Mouse (Mus musculus): Measurements from ENCODE around the gene Hecw2. TPM values are rescaled to one million over a fixed set of nuclear protein-coding genes. Genes with fewer than 3 reads are reported as not detected.

The Hecw2 gene
- polyA plus RNA-seq, 1 experiment from 2014 or later = 8.3 TPM

GRCm38 (mm10) chr1:54106756-54107155, 88.2 kb downstream of the Hecw2 start:
- Histone ChIP-seq H3K4me3 (no peak overlapping the region), H3K27me3 (replicated peaks) (no peaks in the 10 kb centered on the region), H3K4me1 (no peaks in the 10 kb centered on the region), H3K4me2 (replicated peaks) (no peak overlapping the region), H3K36me3 (no peaks in the 10 kb centered on the region), H3K27ac (no peak overlapping the region), H3K9ac (no peak overlapping the region), H3K9me3 (no peaks in the 10 kb centered on the region)
- no peak for ATAC-seq (ENCODE audit: low FRiP score, low read depth)
- WGBS = 92% methylated on average over 3 of the region's 3 CpGs

GRCm38 (mm10) chr1:54079708-54080107, 115.3 kb downstream of the Hecw2 start:
- no peak overlapping the region for H3K9ac ChIP-seq
- H3K4me1 ChIP-seq = no peaks in the 10 kb centered on the region
- H3K9me3 ChIP-seq = no peaks in the 10 kb centered on the region
- ATAC-seq (ENCODE audit: low FRiP score, low read depth) = no peak
- no peak overlapping the region for H3K27ac ChIP-seq
- no peaks in the 10 kb centered on the region for H3K36me3 ChIP-seq
- no peak overlapping the region for H3K4me2 ChIP-seq (replicated peaks)
- no peaks in the 10 kb centered on the region for H3K27me3 ChIP-seq (replicated peaks)
- no peak overlapping the region for H3K4me3 ChIP-seq
- WGBS = 89% methylated on average over 3 of the region's 3 CpGs

- 80% methylated on average over 1 of the region's 1 CpGs for WGBS
- Histone ChIP-seq H3K4me3 (no peak overlapping the region), H3K27ac (no peak overlapping the region), H3K9me3 (no peaks in the 10 kb centered on the region), H3K4me2 (replicated peaks) (no peak overlapping the region), H3K27me3 (replicated peaks) (no peaks in the 10 kb centered on the region), H3K9ac (no peak overlapping the region), H3K4me1 (no peaks in the 10 kb centered on the region), H3K36me3 (no peaks in the 10 kb centered on the region)
- ATAC-seq (ENCODE audit: low FRiP score, low read depth) = no peak
Observed at GRCm38 (mm10) chr1:54074456-54074855, 120.5 kb downstream of the Hecw2 start.

GRCm38 (mm10) chr1:54070121-54070520, 124.8 kb downstream of the Hecw2 start:
- Histone ChIP-seq H3K9ac (no peak overlapping the region), H3K27ac (no peak overlapping the region), H3K27me3 (replicated peaks) (no peaks in the 10 kb centered on the region), H3K4me1 (no peaks in the 10 kb centered on the region), H3K4me3 (no peak overlapping the region), H3K4me2 (replicated peaks) (no peak overlapping the region), H3K9me3 (no peaks in the 10 kb centered on the region), H3K36me3 (no peaks in the 10 kb centered on the region)
- WGBS = 89% methylated on average over 2 of the region's 2 CpGs
- no peak for ATAC-seq (ENCODE audit: low FRiP score, low read depth)

- WGBS = 85% methylated on average over 1 of the region's 1 CpGs
- H3K36me3 ChIP-seq = no peaks in the 10 kb centered on the region
- H3K4me3 ChIP-seq = no peak overlapping the region
- no peak overlapping the region for H3K9ac ChIP-seq
- no peaks in the 10 kb centered on the region for H3K9me3 ChIP-seq
- no peak overlapping the region for H3K4me2 ChIP-seq (replicated peaks)
- ATAC-seq (ENCODE audit: low FRiP score, low read depth) = no peak
- H3K27ac ChIP-seq = no peak overlapping the region
- no peaks in the 10 kb centered on the region for H3K4me1 ChIP-seq
- H3K27me3 ChIP-seq (replicated peaks) = no peaks in the 10 kb centered on the region
Observed at GRCm38 (mm10) chr1:54068248-54068647, 126.7 kb downstream of the Hecw2 start.

- no peaks in the 10 kb centered on the region for H3K4me1 ChIP-seq
- no peaks in the 10 kb centered on the region for H3K36me3 ChIP-seq
- no peak overlapping the region for H3K4me3 ChIP-seq
- H3K27me3 ChIP-seq (replicated peaks) = no peaks in the 10 kb centered on the region
- no peaks in the 10 kb centered on the region for H3K9me3 ChIP-seq
- H3K9ac ChIP-seq = no peak overlapping the region
- H3K4me2 ChIP-seq (replicated peaks) = no peak overlapping the region
- no peak for ATAC-seq (ENCODE audit: low FRiP score, low read depth)
- 81% methylated on average over 1 of the region's 1 CpGs for WGBS
- no peak overlapping the region for H3K27ac ChIP-seq
Observed at GRCm38 (mm10) chr1:54065434-54065833, 129.5 kb downstream of the Hecw2 start.

- H3K4me1 ChIP-seq = no peaks in the 10 kb centered on the region
- WGBS = 92% methylated on average over 2 of the region's 2 CpGs
- no peak for ATAC-seq (ENCODE audit: low FRiP score, low read depth)
- H3K4me2 ChIP-seq (replicated peaks) = no peak overlapping the region
- no peak overlapping the region for H3K27ac ChIP-seq
- no peaks in the 10 kb centered on the region for H3K9me3 ChIP-seq
- no peak overlapping the region for H3K4me3 ChIP-seq
- no peak overlapping the region for H3K9ac ChIP-seq
- no peaks in the 10 kb centered on the region for H3K27me3 ChIP-seq (replicated peaks)
- no peaks in the 10 kb centered on the region for H3K36me3 ChIP-seq
Observed at GRCm38 (mm10) chr1:54061078-54061477, 133.9 kb downstream of the Hecw2 start.

- Histone ChIP-seq H3K27ac (no peak overlapping the region), H3K36me3 (no peaks in the 10 kb centered on the region), H3K4me1 (no peaks in the 10 kb centered on the region), H3K4me3 (no peak overlapping the region), H3K9ac (no peak overlapping the region), H3K27me3 (replicated peaks) (no peaks in the 10 kb centered on the region), H3K9me3 (no peaks in the 10 kb centered on the region), H3K4me2 (replicated peaks) (no peak overlapping the region)
- WGBS = 79% methylated on average over 1 of the region's 1 CpGs
- ATAC-seq (ENCODE audit: low FRiP score, low read depth) = no peak
Observed at GRCm38 (mm10) chr1:54059731-54060130, 135.2 kb downstream of the Hecw2 start.

GRCm38 (mm10) chr1:54052771-54053170, 142.2 kb downstream of the Hecw2 start:
- H3K4me3 ChIP-seq = no peak overlapping the region
- no peaks in the 10 kb centered on the region for H3K4me1 ChIP-seq
- no peak overlapping the region for H3K9ac ChIP-seq
- H3K27me3 ChIP-seq (replicated peaks) = no peaks in the 10 kb centered on the region
- H3K4me2 ChIP-seq (replicated peaks) = no peak overlapping the region
- H3K36me3 ChIP-seq = no peaks in the 10 kb centered on the region
- no peaks in the 10 kb centered on the region for H3K9me3 ChIP-seq
- no peak overlapping the region for H3K27ac ChIP-seq
- no peak for ATAC-seq (ENCODE audit: low FRiP score, low read depth)

- Histone ChIP-seq H3K4me1 (no peaks in the 10 kb centered on the region), H3K36me3 (no peaks in the 10 kb centered on the region), H3K9me3 (no peaks in the 10 kb centered on the region), H3K27ac (no peak overlapping the region), H3K9ac (no peak overlapping the region), H3K27me3 (replicated peaks) (no peaks in the 10 kb centered on the region), H3K4me3 (no peak overlapping the region), H3K4me2 (replicated peaks) (no peak overlapping the region)
- WGBS = 65% methylated on average over 1 of the region's 1 CpGs
- no peak for ATAC-seq (ENCODE audit: low FRiP score, low read depth)
Observed at GRCm38 (mm10) chr1:54046923-54047322, 148.0 kb downstream of the Hecw2 start.

GRCm38 (mm10) chr1:54039062-54039461, 155.9 kb downstream of the Hecw2 start:
- H3K4me1 ChIP-seq = no peaks in the 10 kb centered on the region
- H3K27ac ChIP-seq = no peak overlapping the region
- no peaks in the 10 kb centered on the region for H3K9me3 ChIP-seq
- no peaks in the 10 kb centered on the region for H3K27me3 ChIP-seq (replicated peaks)
- ATAC-seq (ENCODE audit: low FRiP score, low read depth) = 0 out of 2 replicates have a peak, but pooled peaks have one; percentile 48
- no peak overlapping the region for H3K4me2 ChIP-seq (replicated peaks)
- H3K4me3 ChIP-seq = no peak overlapping the region
- H3K36me3 ChIP-seq = no peaks in the 10 kb centered on the region
- 53% methylated on average over 2 of the region's 2 CpGs for WGBS
- no peak overlapping the region for H3K9ac ChIP-seq

- no peaks in the 10 kb centered on the region for H3K27me3 ChIP-seq (replicated peaks)
- no peak overlapping the region for H3K4me2 ChIP-seq (replicated peaks)
- no peaks in the 10 kb centered on the region for H3K4me1 ChIP-seq
- no peaks in the 10 kb centered on the region for H3K36me3 ChIP-seq
- 89% methylated on average over 2 of the region's 2 CpGs for WGBS
- no peaks in the 10 kb centered on the region for H3K9me3 ChIP-seq
- H3K27ac ChIP-seq = no peak overlapping the region
- no peak overlapping the region for H3K4me3 ChIP-seq
- no peak overlapping the region for H3K9ac ChIP-seq
- no peak for ATAC-seq (ENCODE audit: low FRiP score, low read depth)
Observed at GRCm38 (mm10) chr1:54017686-54018085, 177.3 kb downstream of the Hecw2 start.

GRCm38 (mm10) chr1:54015739-54016138, 179.2 kb downstream of the Hecw2 start:
- ATAC-seq (ENCODE audit: low FRiP score, low read depth) = no peak
- H3K4me2 ChIP-seq (replicated peaks) = no peak overlapping the region
- no peaks in the 10 kb centered on the region for H3K9me3 ChIP-seq
- H3K9ac ChIP-seq = no peak overlapping the region
- no peak overlapping the region for H3K27ac ChIP-seq
- no peaks in the 10 kb centered on the region for H3K4me1 ChIP-seq
- WGBS = 71% methylated on average over 4 of the region's 4 CpGs
- H3K27me3 ChIP-seq (replicated peaks) = no peaks in the 10 kb centered on the region
- no peaks in the 10 kb centered on the region for H3K36me3 ChIP-seq
- H3K4me3 ChIP-seq = no peak overlapping the region

Measured in neural tube, embryonic 12.5 days (tissue).